Mouse (Mus musculus) neural tube, embryonic 11.5 days (tissue): ENCODE data around the gene Gm17402. TPM values are rescaled to one million over a fixed set of nuclear protein-coding genes. Genes with fewer than 3 reads are reported as not detected.

Source experiments
- ATAC-seq: fragments of 200-750 bp; cut with Nextera tagmentation; 2 replicates; pipeline ENCODE4 v1.8.0; 2017; ENCODE audit warnings: moderate number of reproducible peaks, mild to moderate bottlenecking, moderate TSS enrichment, moderate library complexity; ENCODE audit not compliant: insufficient read depth, low FRiP score, low TSS enrichment
- DNase-seq: peaks from one replicate; pipeline ENCODE4 v3.0.0-alpha.2; 2015; ENCODE audit warnings: low spot score
- H3K27ac ChIP-seq: fragments of 300-500 bp; sonication (generic); 2 replicates; pipeline ENCODE4 v1.5.1; 2014; ENCODE audit warnings: low read depth, mild to moderate bottlenecking, low read length
- H3K27me3 ChIP-seq: fragments of 300-500 bp; sonication (generic); 2 replicates; pipeline ENCODE4 v1.6.1; 2014; ENCODE audit warnings: mild to moderate bottlenecking, low read length, mixed read lengths; ENCODE audit not compliant: control insufficient read depth, insufficient read depth
- H3K36me3 ChIP-seq: fragments of 300-500 bp; sonication (generic); 2 replicates; pipeline ENCODE4 v1.6.1; 2014; ENCODE audit warnings: mild to moderate bottlenecking, low read length, moderate library complexity, mixed read lengths; ENCODE audit not compliant: control insufficient read depth, insufficient read depth
- H3K4me1 ChIP-seq: fragments of 300-500 bp; sonication (generic); 2 replicates; pipeline ENCODE4 v1.6.1; 2014; ENCODE audit warnings: low read length, mixed read lengths; ENCODE audit not compliant: control insufficient read depth, insufficient read depth
- H3K4me2 ChIP-seq: fragments of 300-500 bp; sonication (generic); 2 replicates; pipeline ENCODE4 v1.6.1; 2014; ENCODE audit warnings: low read depth, mild to moderate bottlenecking, moderate library complexity
- H3K4me3 ChIP-seq: fragments of 300-500 bp; sonication (generic); 2 replicates; pipeline ENCODE4 v1.5.1; 2014; ENCODE audit warnings: low read depth, low read length
- H3K9ac ChIP-seq: fragments of 300-500 bp; sonication (generic); 2 replicates; pipeline ENCODE4 v1.6.1; 2014; ENCODE audit warnings: mild to moderate bottlenecking, low read length
- H3K9me3 ChIP-seq: fragments of 300-500 bp; sonication (generic); 2 replicates; pipeline ENCODE4 v1.6.1; 2016; ENCODE audit warnings: low read length; ENCODE audit not compliant: control insufficient read depth
- WGBS: fragments of 180-500 bp; shearing (Covaris S2); extraction: QIAGEN DNeasy Blood & Tissue Kit; methylation state at CpG from one replicate; pipeline ENCODE4 v1.1.7; 2014; 5-methylcytosine and 5-hydroxymethylcytosine counted together
- polyA plus RNA-seq: library from polyadenylated mRNA; unstranded; fragments of >200 nt; fragmentation: Nextera tagmentation; extraction: Ambion mirVana; gene quantifications from 2 replicates; pipeline ENCODE4 v1.2.1, GENCODE M21; 2014

Gene Gm17402
- polyA plus RNA-seq: not detected in 2 replicates

DNA sequence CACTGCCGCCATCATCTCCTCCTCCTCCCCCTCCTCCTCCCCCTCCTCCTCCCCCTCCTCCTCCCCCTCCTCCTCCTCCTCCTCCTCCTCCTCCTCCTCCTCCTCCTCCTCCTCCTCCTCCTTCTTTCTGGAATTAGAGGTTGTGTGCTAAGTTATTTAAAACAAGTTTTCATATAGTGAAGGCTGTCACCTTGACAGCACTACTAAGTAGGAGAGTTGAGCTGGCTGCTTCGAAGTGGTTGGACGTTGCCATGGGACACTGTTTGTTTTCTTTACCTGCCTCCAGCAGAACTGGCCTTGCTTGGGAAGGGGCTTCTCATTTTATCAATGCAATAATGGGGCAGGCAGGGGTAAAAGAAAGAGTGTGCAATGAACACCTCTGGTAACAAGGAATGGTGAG is at the start of gene Gm17402:
Gene Gm17402 (minus strand): TSS at position 101 of the 400 bp plus-strand sequence.
- H3K27ac ChIP-seq: no peak within 1 kb of the TSS
- 43% methylated on average over 3 of the region's 3 CpGs for WGBS
- H3K4me2 ChIP-seq: peak within 1 kb of the TSS; percentile 76
- no peaks in the 10 kb centered on the region for H3K9me3 ChIP-seq
- H3K9ac ChIP-seq: peak within 1 kb of the TSS; percentile 33; the same call in 1 of the 2 replicates
- no peaks in the 10 kb centered on the region for H3K4me1 ChIP-seq
- ATAC-seq: no peak
- DNase-seq: no peak
- peak within 1 kb of the TSS; percentile 36 for H3K4me3 ChIP-seq
- no peaks in the 10 kb centered on the region; the same call in 1 of the 2 replicates for H3K27me3 ChIP-seq
- no peaks in the 10 kb centered on the region for H3K36me3 ChIP-seq

DNA sequence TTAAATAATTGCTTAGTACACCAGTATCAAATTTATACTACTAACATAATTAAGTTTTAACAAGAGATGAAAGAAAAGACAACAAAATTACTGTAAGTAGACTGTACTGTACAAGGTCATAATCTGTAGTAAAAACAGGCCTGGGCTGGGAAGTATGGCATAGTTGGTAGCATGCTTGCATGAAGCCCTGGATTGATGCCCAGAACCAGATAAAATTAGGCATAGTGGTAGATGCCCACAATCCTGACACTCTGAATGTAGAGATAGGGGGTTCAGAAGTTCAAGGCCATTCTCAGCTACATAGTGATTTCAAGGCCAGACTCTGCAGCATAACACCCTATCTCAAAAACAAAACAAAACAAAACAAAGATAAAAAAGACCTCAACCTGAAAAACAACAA is 3.3 kb upstream of the Gm17402 start:
- no peak overlapping the region for H3K9ac ChIP-seq
- H3K4me1 ChIP-seq: no peaks in the 10 kb centered on the region
- no peak overlapping the region for H3K27ac ChIP-seq

GRCm38 (mm10) chr3:67374360-67374778 is 594 bp downstream of the Gm17402 start:
- DNase-seq (no peak), ATAC-seq (peak; percentile 32)
- H3K27ac ChIP-seq: no peak overlapping the region
- peak overlapping the region; percentile 36 for H3K4me3 ChIP-seq
- H3K9me3 ChIP-seq: no peaks in the 10 kb centered on the region
- WGBS: 36% methylated on average over 7 of the region's 7 CpGs
- peak overlapping the region; percentile 33; the same call in 1 of the 2 replicates for H3K9ac ChIP-seq
- no peaks in the 10 kb centered on the region for H3K4me1 ChIP-seq
- no peaks in the 10 kb centered on the region; the same call in 1 of the 2 replicates for H3K27me3 ChIP-seq
- peak overlapping the region; percentile 76 for H3K4me2 ChIP-seq
- no peaks in the 10 kb centered on the region for H3K36me3 ChIP-seq

More for the DNA sequence above, 3.3 kb upstream of the Gm17402 start:
- no peak overlapping the region for H3K4me2 ChIP-seq
- ATAC-seq (no peak), DNase-seq (no peak)
- no peaks in the 10 kb centered on the region for H3K27me3 ChIP-seq
- no peak overlapping the region for H3K4me3 ChIP-seq
- H3K9me3 ChIP-seq: no peaks in the 10 kb centered on the region
- H3K36me3 ChIP-seq: no peaks in the 10 kb centered on the region

DNA sequence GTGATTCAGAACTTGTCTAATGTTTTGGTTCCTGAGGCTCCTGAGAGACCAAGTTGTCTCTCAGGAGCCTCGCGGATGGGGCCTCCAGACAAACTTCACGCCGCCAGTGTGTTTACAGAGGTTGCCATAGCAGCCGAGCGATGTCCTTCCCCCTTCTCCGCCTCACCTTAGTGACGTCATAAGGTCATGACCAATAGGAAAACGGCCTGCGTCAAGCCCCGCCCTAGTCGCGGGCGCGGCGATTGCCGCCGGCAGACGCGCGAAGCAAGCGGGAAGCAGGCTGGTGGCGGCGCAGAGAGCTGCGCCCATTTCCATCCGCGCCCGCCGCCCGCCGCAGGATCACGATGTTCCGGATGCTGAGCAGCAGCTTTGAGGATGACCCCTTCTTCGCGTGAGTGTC is 1.1 kb downstream of the Gm17402 start, which contains the start of gene Mlf1:
Gene Mlf1 (plus strand): TSS at position 226 of the 400 bp plus-strand sequence.
- no peaks in the 10 kb centered on the region for H3K36me3 ChIP-seq
- under 1% methylated on average over 35 of the region's 35 CpGs for WGBS
- peak within 1 kb of the TSS; percentile 76 for H3K4me2 ChIP-seq
- no peak within 1 kb of the TSS for H3K27ac ChIP-seq
- H3K4me1 ChIP-seq: no peaks in the 10 kb centered on the region
- DNase-seq (peak; percentile 94), ATAC-seq (peak; percentile 98)
- peak within 1 kb of the TSS; percentile 36 for H3K4me3 ChIP-seq
- no peaks in the 10 kb centered on the region for H3K9me3 ChIP-seq
- H3K27me3 ChIP-seq: no peaks in the 10 kb centered on the region; the same call in 1 of the 2 replicates
- H3K9ac ChIP-seq: peak within 1 kb of the TSS; percentile 33; the same call in 1 of the 2 replicates

DNA sequence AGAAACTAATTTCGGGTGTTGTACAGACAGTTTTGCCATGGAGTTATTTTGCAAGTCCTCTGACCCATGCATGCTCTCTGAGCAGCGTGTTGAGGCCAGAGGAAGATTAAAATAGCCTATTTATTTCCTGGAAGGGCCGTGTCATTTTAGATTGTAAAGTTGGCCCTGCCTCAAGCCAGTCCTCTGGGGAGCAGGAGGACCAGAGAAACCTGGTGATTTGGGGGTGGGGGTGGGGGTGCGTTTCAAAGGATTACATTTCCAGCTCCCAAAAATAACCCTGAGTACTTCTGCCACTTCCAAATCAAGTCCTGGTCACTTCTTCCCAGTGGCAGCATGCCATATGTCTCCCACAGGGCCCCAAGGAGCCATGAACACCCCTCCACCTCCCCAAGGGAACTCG is 2.2 kb downstream of the Gm17402 start:
- DNase-seq (no peak), ATAC-seq (no peak)
- Histone ChIP-seq H3K9me3 (no peaks in the 10 kb centered on the region), H3K4me3 (no peak overlapping the region), H3K36me3 (no peaks in the 10 kb centered on the region), H3K4me2 (no peak overlapping the region), H3K9ac (no peak overlapping the region), H3K4me1 (no peaks in the 10 kb centered on the region), H3K27ac (no peak overlapping the region), H3K27me3 (no peaks in the 10 kb centered on the region; the same call in 1 of the 2 replicates)
- WGBS: 60% methylated on average over 5 of the region's 5 CpGs

GRCm38 (mm10) chr3:67372194-67372593 is 2.8 kb downstream of the Gm17402 start:
- H3K36me3 ChIP-seq: no peaks in the 10 kb centered on the region
- no peaks in the 10 kb centered on the region for H3K9me3 ChIP-seq
- no peak overlapping the region for H3K9ac ChIP-seq
- ATAC-seq: no peak
- no peak overlapping the region for H3K4me3 ChIP-seq
- no peaks in the 10 kb centered on the region; the same call in 1 of the 2 replicates for H3K27me3 ChIP-seq
- no peaks in the 10 kb centered on the region for H3K4me1 ChIP-seq
- no peak overlapping the region for H3K4me2 ChIP-seq
- no peak overlapping the region for H3K27ac ChIP-seq
- WGBS: 72% methylated on average over 4 of the region's 4 CpGs
- no peak for DNase-seq

DNA sequence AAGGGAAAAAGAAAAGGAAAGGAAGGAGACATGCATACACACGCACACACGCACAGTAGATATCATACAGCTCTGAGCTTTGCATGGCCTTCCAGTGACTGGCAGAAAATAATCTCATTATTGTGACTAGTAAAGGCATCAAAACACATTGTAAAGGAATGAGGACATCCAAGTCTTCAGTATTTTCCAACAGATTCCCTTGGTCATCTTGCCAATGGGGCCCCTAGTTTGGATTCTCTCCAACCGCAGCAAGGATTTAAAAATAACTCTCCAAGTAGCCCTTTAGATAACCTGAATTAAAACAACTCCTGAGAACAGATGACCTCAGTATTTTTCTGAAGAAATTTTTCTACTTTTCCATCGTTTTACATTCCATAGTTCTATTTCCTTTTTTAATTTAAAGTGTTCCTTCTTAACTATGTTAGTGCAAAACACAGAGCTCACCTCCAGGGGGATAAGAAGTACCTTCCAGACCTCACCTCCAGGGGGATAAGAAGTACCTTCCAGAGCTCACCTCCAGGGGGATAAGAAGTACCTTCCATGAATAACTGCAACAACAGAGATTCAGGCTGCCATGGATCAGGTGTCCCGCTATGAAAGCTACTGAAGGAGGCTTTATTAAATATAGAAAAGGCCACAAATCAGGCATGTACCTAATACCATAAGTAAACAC is 5.4 kb downstream of the Gm17402 start:
- no peaks in the 10 kb centered on the region for H3K4me1 ChIP-seq
- H3K4me3 ChIP-seq: no peak overlapping the region

GRCm38 (mm10) chr3:67367481-67367880 is 7.5 kb downstream of the Gm17402 start:
- H3K4me2 ChIP-seq: no peak overlapping the region
- ATAC-seq: no peak
- H3K36me3 ChIP-seq: no peaks in the 10 kb centered on the region
- H3K27ac ChIP-seq: no peak overlapping the region
- no peak for DNase-seq
- WGBS: 84% methylated on average over 6 of the region's 6 CpGs
- no peak overlapping the region for H3K4me3 ChIP-seq
- H3K9me3 ChIP-seq: no peaks in the 10 kb centered on the region
- no peak overlapping the region for H3K9ac ChIP-seq
- H3K27me3 ChIP-seq: no peaks in the 10 kb centered on the region; the same call in 1 of the 2 replicates
- no peaks in the 10 kb centered on the region for H3K4me1 ChIP-seq

More for the DNA sequence above, 5.4 kb downstream of the Gm17402 start:
- DNase-seq (no peak), ATAC-seq (no peak)
- H3K9ac ChIP-seq: no peak overlapping the region
- H3K36me3 ChIP-seq: no peaks in the 10 kb centered on the region
- no peak overlapping the region for H3K27ac ChIP-seq
- H3K27me3 ChIP-seq: no peaks in the 10 kb centered on the region; the same call in 1 of the 2 replicates
- no peaks in the 10 kb centered on the region for H3K9me3 ChIP-seq
- WGBS: 81% methylated on average over 5 of the region's 5 CpGs
- no peak overlapping the region for H3K4me2 ChIP-seq
